Mouse (Mus musculus) retina, embryonic 14.5 days (tissue): Measurements from ENCODE around the gene Gif.

Experiments used
- DNase-seq: peaks from one replicate; pipeline ENCODE4 v3.0.0-alpha.2; 2015; ENCODE audit warnings: low spot score

The Gif gene

GRCm38 (mm10) chr19:11747298-11747697 is at the start of gene Gif:
Gif (plus strand) TSS chr19:11747554.
- DNase-seq, result no peak

DNA sequence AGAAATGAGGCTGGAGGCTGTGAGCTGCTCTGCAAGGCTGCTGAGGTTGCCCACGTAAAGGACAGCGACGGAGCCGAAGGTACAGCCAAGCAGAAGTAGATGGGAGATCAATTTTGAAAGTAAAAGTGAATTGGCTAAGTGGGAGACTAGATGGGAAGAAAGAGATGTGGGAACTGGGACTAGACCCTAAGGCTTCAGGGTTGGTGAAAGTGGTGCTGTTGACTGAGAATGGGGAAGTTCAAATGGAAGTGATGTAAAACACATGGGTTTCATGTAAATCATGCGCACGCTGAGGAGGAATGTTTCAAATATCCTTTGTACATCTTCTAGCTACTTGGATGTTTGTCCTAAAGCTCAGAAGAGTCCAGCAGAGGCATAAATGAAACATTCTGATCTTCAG is 49.0 kb upstream of the Gif start:
- no peak for DNase-seq

- DNase-seq, result no peak
These were observed 34.9 kb upstream of the Gif start for GRCm38 (mm10) chr19:11712451-11712850.

DNA sequence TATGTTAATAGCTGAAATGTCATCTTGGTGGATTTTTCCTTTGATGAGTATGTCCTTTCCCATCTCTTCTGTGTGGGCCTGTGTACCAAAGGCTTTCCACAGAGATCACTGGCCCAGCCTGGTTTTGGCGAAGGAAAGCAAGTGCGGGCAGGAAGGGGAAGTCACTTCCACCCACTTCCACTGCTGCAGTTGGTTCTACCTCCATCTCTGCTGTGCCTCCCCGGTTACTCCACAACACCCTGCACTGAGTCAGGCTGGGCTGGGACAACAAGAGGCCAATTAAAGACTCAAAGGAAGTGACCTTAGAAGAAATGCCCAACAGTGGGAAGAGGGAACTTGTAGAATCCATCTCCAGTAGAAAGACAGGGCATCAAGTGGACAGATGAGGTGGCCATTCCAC is 27.3 kb upstream of the Gif start:
- DNase-seq, result no peak

- DNase-seq, result no peak
These were observed 23.5 kb upstream of the Gif start for GRCm38 (mm10) chr19:11723870-11724269.

DNA sequence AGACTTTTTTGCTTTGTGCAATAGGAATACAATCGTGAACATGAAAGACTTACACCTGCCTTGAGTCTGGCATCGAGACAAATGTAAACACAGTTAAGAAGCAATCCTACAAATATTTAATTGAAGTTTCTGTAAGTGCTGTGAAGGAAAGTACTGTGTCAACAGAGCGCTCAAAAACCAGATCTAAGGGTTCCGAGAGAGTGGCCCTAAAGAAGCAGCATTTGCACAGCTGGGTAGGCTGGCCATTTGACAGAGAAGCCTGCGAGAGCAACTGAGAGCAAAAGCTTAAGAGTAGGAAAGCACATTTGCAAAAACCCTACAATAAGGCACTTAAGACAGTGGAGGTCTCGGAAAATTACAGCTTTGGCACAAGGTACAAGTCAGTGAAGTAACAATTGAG is 23.1 kb upstream of the Gif start:
- DNase-seq, result no peak

DNA sequence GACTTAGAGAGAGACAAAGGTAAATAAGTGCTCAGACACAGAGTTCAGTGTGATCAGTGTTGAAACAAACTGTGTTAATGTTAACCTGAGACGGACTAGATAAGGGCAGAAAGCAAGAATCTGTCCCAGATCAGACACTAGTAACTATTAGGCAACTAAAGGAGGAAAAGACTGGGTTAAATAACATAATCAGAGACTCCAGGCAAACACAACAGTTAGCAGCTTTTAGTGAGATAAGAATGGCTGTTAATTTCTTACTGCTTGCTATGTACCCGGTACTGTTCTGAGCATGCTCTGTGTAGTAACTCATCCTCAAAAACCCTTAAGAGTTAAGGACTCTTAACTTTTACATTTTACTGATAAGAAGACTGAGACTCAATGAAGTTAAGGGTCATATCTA is 21.4 kb upstream of the Gif start:
- DNase-seq, result no peak

- DNase-seq, result no peak
These were observed 20.1 kb upstream of the Gif start for GRCm38 (mm10) chr19:11727304-11727703.

- no peak for DNase-seq
These were observed 17.1 kb upstream of the Gif start for GRCm38 (mm10) chr19:11730278-11730677.

- no peak for DNase-seq
These were observed 10.9 kb upstream of the Gif start for GRCm38 (mm10) chr19:11736455-11736854.

DNA sequence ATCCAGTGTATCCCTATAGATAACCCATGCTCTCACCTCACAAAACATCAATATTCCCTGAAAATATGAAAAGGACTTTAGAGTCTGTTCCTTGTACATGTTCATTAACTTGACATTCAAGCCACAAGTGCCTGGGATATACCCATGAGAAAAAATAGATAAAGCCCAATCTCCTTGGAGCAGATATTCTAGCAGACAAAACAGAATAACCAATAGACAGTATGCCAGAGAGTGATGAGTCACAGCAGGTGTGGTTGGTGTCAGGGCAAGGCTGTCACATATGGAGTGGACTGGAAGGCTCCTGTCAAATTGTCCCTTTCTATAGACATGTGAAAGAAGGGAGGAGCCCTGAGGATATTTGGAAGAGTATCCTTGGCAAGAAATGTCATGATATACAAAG is 1.7 kb upstream of the Gif start:
- DNase-seq, result no peak

DNA sequence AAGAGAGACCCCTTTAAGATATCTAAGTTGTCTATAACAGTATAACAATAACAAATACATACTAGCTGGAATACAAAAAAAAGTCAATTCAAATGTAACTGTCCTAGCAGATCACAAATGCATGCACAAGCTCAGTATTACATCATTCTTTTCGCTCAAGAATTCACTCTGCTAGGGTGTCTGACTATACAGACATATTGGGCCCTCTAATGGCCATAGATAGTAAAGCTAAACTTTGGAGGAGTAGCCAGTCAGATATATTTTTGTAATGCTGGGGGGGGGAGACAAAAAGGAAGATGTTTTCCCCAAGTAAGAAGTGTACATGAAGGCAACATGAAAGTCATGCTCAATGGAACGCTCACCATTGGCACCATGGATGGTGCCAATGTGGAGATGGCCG is 17.7 kb downstream of the Gif start:
- no peak for DNase-seq

- no peak for DNase-seq
These were observed 19.1 kb downstream of the Gif start for GRCm38 (mm10) chr19:11766413-11766812.

- peak; percentile 76 for DNase-seq
These were observed 20.8 kb downstream of the Gif start for GRCm38 (mm10) chr19:11768163-11768562.

GRCm38 (mm10) chr19:11769257-11769920 is 22.0 kb downstream of the Gif start:
- no peak for DNase-seq

DNA sequence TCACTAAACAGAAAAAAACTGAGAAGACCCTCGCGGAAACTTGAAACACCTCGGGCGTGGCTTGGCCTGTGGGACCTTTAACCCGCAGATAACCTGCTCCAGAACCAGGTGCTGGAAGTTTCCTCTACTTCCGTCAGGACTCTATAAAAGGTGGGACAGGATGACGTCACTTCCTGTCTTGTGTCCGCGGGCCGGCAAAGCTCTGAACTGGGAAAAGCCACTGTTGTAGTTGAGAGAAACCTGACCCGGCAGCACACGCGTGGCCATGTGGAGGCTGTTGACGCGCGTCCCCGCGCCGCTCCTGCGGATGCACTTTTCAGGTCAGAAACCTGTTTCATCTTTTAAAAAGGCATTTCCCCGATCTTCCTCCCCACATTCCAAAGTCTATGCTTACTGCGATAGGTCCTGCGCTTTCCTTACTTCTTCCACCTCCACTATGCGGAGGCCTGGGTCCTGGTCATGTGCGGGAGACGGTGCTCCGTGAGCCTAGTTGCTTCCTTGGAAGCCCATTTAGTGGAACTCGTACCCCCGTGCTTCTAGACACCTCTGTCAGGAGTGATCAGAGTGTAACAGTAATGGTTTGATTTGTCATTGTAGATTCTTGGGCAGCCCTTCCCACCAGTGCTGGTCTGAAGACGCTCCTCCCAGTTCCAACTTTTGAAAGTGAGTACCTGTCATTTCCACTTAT is 23.0 kb downstream of the Gif start, which contains the start of gene Mrpl16:
Mrpl16 (plus strand) TSS at position 187 of the 688 bp plus-strand sequence.
- DNase-seq, result peak; percentile 95

DNA sequence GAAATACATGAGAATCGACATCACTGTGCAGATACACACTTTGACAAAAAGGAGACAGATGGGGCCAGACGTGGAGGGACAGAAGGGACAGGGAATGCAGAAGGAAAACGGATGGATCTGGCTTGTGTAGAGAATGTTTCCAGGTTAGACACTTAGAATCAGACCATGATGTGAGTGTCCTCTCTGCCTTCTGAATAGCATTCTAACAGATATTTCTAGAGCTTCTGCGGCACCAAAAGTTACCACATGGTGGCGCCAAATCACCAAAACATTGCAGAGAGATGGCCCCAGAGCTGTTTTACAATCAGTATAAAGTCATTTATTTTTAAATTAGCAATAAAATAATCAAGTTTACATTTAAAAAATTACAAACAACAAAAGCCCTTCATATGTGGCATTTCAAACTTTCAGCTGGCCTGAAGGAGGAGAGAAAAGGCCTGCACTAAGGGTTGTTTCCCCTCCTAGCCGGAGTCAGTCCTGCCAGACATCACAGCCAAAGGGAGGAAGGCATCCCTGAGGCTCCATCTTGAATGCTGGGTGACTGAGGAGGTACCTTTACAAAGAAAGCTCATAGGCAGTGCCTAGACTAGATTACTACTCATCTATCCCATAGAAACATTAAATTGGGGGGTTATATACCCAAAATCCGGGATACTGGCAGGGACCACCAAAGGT is 30.0 kb downstream of the Gif start:
- peak; percentile 79 for DNase-seq

GRCm38 (mm10) chr19:11785409-11786154 is 38.2 kb downstream of the Gif start:
- DNase-seq, result no peak

- DNase-seq, result no peak
These were observed 40.5 kb downstream of the Gif start for GRCm38 (mm10) chr19:11787826-11788225.

GRCm38 (mm10) chr19:11788876-11789275 is 41.5 kb downstream of the Gif start:
- DNase-seq, result no peak

- no peak for DNase-seq
These were observed 44.5 kb downstream of the Gif start for GRCm38 (mm10) chr19:11791825-11792224.

GRCm38 (mm10) chr19:11793741-11794359 is 46.5 kb downstream of the Gif start:
- DNase-seq, result no peak
